Mouse (Mus musculus) thymus, postnatal 4 days (tissue): ENCODE results near the gene Dnah17.

Source experiments
- DNase-seq: peaks from one replicate; pipeline ENCODE4 v3.0.0; 2021

Dnah17 gene

GRCm38 (mm10) chr11:118085176-118085575 is 45.3 kb downstream of the Dnah17 start:
- peak; percentile 56 for DNase-seq

- peak; percentile 42 for DNase-seq
Observed at GRCm38 (mm10) chr11:118084266-118084665, 46.2 kb downstream of the Dnah17 start.

- peak; percentile 93 for DNase-seq
Observed at GRCm38 (mm10) chr11:118083811-118084210, 46.6 kb downstream of the Dnah17 start.

GRCm38 (mm10) chr11:118082294-118082693 is 48.1 kb downstream of the Dnah17 start:
- DNase-seq: no peak

- no peak for DNase-seq
Observed at GRCm38 (mm10) chr11:118079750-118080149, 50.7 kb downstream of the Dnah17 start.

GRCm38 (mm10) chr11:118076929-118077328 is 53.5 kb downstream of the Dnah17 start:
- no peak for DNase-seq

GRCm38 (mm10) chr11:118075035-118075522 is 55.4 kb downstream of the Dnah17 start:
- DNase-seq: no peak

- peak; percentile 59 for DNase-seq
Observed at GRCm38 (mm10) chr11:118071227-118071912, 59.1 kb downstream of the Dnah17 start.

- DNase-seq: no peak
Observed at GRCm38 (mm10) chr11:118068812-118069332, 61.6 kb downstream of the Dnah17 start.

- DNase-seq: no peak
Observed at GRCm38 (mm10) chr11:118067588-118067987, 62.8 kb downstream of the Dnah17 start.

- DNase-seq: no peak
Observed at GRCm38 (mm10) chr11:118060038-118060437, 70.4 kb downstream of the Dnah17 start.

- DNase-seq: no peak
Observed at GRCm38 (mm10) chr11:118058872-118059271, 71.6 kb downstream of the Dnah17 start.

- no peak for DNase-seq
Observed at GRCm38 (mm10) chr11:118058367-118058766, 72.1 kb downstream of the Dnah17 start.

GRCm38 (mm10) chr11:118050174-118050573 is 80.3 kb downstream of the Dnah17 start:
- no peak for DNase-seq

- DNase-seq: no peak
Observed at GRCm38 (mm10) chr11:118049641-118050040, 80.8 kb downstream of the Dnah17 start.

- DNase-seq: no peak
Observed at GRCm38 (mm10) chr11:118043293-118043907, 87.0 kb downstream of the Dnah17 start.

GRCm38 (mm10) chr11:118042791-118043190 is 87.6 kb downstream of the Dnah17 start:
- no peak for DNase-seq

GRCm38 (mm10) chr11:118035068-118035467 is 95.4 kb downstream of the Dnah17 start:
- no peak for DNase-seq

- DNase-seq: no peak
Observed at GRCm38 (mm10) chr11:118034395-118034794, 96.0 kb downstream of the Dnah17 start.

- DNase-seq: no peak
Observed at GRCm38 (mm10) chr11:118031134-118031533, 99.3 kb downstream of the Dnah17 start.

GRCm38 (mm10) chr11:118029170-118029569 is 101.3 kb downstream of the Dnah17 start:
- no peak for DNase-seq

- no peak for DNase-seq
Observed at GRCm38 (mm10) chr11:118024111-118024510, 106.3 kb downstream of the Dnah17 start.

- no peak for DNase-seq
Observed at GRCm38 (mm10) chr11:118023475-118023874, 107.0 kb downstream of the Dnah17 start.

- DNase-seq: peak; percentile 90
Observed at GRCm38 (mm10) chr11:118021806-118022205, 108.6 kb downstream of the Dnah17 start.
